ENCODE assay signal across 9 mouse cellular contexts in the genomic region with DNA sequence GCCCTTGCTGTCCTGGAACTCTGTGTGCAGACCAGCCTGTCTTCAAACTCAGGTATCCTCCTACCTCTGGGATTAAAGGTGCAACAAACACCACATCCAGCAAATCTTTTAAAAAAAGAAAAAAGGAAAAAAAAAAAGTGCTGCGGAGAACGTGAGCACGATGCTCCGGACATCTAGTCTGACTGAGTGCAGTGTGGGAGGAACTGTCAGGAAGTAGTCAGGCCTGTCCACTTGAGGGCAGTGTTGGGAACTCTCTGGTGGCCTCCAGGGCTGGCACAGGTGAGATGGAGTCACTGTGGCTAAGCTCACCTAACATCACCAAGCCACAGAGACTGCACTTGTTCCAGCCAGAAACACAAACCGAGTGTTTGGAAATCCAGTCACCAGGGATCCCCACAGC. TPM values are rescaled to one million over a fixed set of nuclear protein-coding genes. Genes with fewer than 3 reads are reported as not detected.
DNase-seq lines count a peak whose midpoint lies in the region; ATAC-seq and TF ChIP-seq lines count a peak whose summit lies in the region.
"Had no signal": no experiment of that assay in that cellular context is flagged by ENCODE, and none has a peak within 500 bp of the region (broad histone marks: within the 10 kb centered on the region; RNA-seq: fewer than 3 reads in every experiment).

No protein-coding gene starts in this region.

- peaks cover 3% of the 10 kb centered on the region; the same call in 1 of the 2 replicates for H3K9me3 ChIP-seq in forebrain, postnatal 0 days (ENCODE audit: low read length)
- no peaks in the 10 kb centered on the region for H3K9me3 ChIP-seq in forebrain, embryonic 16.5 days (ENCODE audit: control insufficient read depth, low read length)
- H3K9me3 ChIP-seq: neural tube, embryonic 13.5 days had no signal

- H3K4me2 ChIP-seq in forebrain, postnatal 0 days (ENCODE audit: low read depth), result no peak overlapping the region
- H3K4me2 ChIP-seq in forebrain, embryonic 16.5 days (ENCODE audit: low read length), result no peak overlapping the region
- H3K4me2 ChIP-seq: neural tube, embryonic 13.5 days had no signal

- WGBS in forebrain, postnatal 0 days, result 29% methylated on average over 5 of the region's 5 CpGs
- 34% methylated on average over 5 of the region's 5 CpGs for WGBS in forebrain, embryonic 16.5 days

- H3K36me3 ChIP-seq in forebrain, postnatal 0 days (ENCODE audit: insufficient read depth), result no peaks in the 10 kb centered on the region
- H3K36me3 ChIP-seq in forebrain, embryonic 16.5 days (ENCODE audit: control insufficient read depth, insufficient read depth), result no peaks in the 10 kb centered on the region
- no peaks in the 10 kb centered on the region for H3K36me3 ChIP-seq in splenic B cell, adult 2 months (ENCODE audit: control insufficient read depth, insufficient read depth, low read length, poor library complexity, severe bottlenecking)
- H3K36me3 ChIP-seq: neural tube, embryonic 13.5 days had no signal

- peak; percentile 60 for TF ChIP-seq CTCF in forebrain, postnatal 0 days (IDR thresholded peaks at IDR 0.05; ENCODE audit: low read depth)

- ATAC-seq in forebrain, postnatal 0 days, result no peak
- ATAC-seq in forebrain, embryonic 16.5 days, result no peak
- peak; percentile 82 for ATAC-seq in erythroblast, adult 5-6 weeks (replicated peaks; ENCODE audit: low FRiP score, poor library complexity, severe bottlenecking)

- DNase-seq in forebrain, postnatal 0 days, result peak; percentile 33
- DNase-seq in A20 (ENCODE audit: low read depth, low spot score), result peak; percentile 80
- peak; percentile 67 to 68 for DNase-seq in adrenal gland, postnatal 36 days
- DNase-seq in kidney, adult 9 months, result peak; percentile 75
- DNase-seq in lung, postnatal 10 days, result peak; percentile 60
- peak; percentile 70 for DNase-seq in splenic B cell, adult 2 months (ENCODE audit: low read depth, low spot score)

- H3K27me3 ChIP-seq in forebrain, postnatal 0 days (ENCODE audit: insufficient read depth, low read length), result no peaks in the 10 kb centered on the region; the same call in 1 of the 2 replicates
- H3K27me3 ChIP-seq in forebrain, embryonic 16.5 days (replicated peaks; ENCODE audit: control insufficient read depth, insufficient read depth, low read length), result 0 out of 2 replicates have a peak, but pooled peaks cover 2% of the 10 kb centered on the region
- no peaks in the 10 kb centered on the region for H3K27me3 ChIP-seq in splenic B cell, adult 2 months (ENCODE audit: control insufficient read depth, insufficient read depth, low read length, poor library complexity, severe bottlenecking)

- no peaks in the 10 kb centered on the region for H3K4me1 ChIP-seq in forebrain, postnatal 0 days (ENCODE audit: insufficient read depth)
- no peaks in the 10 kb centered on the region for H3K4me1 ChIP-seq in forebrain, embryonic 16.5 days (replicated peaks; ENCODE audit: control insufficient read depth, insufficient read depth, low read length)
- H3K4me1 ChIP-seq: neural tube, embryonic 13.5 days had no signal

- H3K4me3 ChIP-seq in forebrain, postnatal 0 days (ENCODE audit: low read depth, low read length), result no peak overlapping the region
- no peak overlapping the region for H3K4me3 ChIP-seq in forebrain, embryonic 16.5 days (replicated peaks; ENCODE audit: low read length)
- H3K4me3 ChIP-seq: neural tube, embryonic 13.5 days had no signal

- H3K9ac ChIP-seq in forebrain, postnatal 0 days, result no peak overlapping the region
- no peak overlapping the region for H3K9ac ChIP-seq in forebrain, embryonic 16.5 days (replicated peaks; ENCODE audit: low read depth, low read length)
- H3K9ac ChIP-seq: neural tube, embryonic 13.5 days had no signal

- H3K27ac ChIP-seq in forebrain, postnatal 0 days (ENCODE audit: low read depth, low read length), result no peak overlapping the region
- no peak overlapping the region for H3K27ac ChIP-seq in forebrain, embryonic 16.5 days (ENCODE audit: low read length)
- H3K27ac ChIP-seq: neural tube, embryonic 13.5 days had no signal

RNA-seq across cellular contexts. Expression of gene Zmynd12, which starts 8.1 kb away (rescaled TPM):
- total RNA-seq in forebrain, postnatal 0 days (2014; rRNA removed), result 0.33 and 0.77 TPM in 2 replicates
- polyA plus RNA-seq in forebrain, postnatal 0 days (2015; fragmentation: Nextera tagmentation; extraction: Ambion mirVana), result 0.82 and 1.1 TPM in 2 replicates
- polyA plus RNA-seq in forebrain, embryonic 16.5 days (2015; fragmentation: Nextera tagmentation; extraction: Ambion mirVana), result 0.14 and 0.29 TPM in 2 replicates
- total RNA-seq in adrenal gland, postnatal 36 days (2021), result 1 to 10 TPM; 3.1 to 4.0 TPM
- total RNA-seq in erythroblast, adult 5-6 weeks (2015; ENCODE audit: low replicate concordance), result 2.9 TPM in 1 of 2 replicates, not detected in the other
- total RNA-seq in erythroblast, adult 5-6 weeks (2017; ENCODE audit: low replicate concordance), result 0.43 TPM in 1 of 2 replicates, not detected in the other

RNA-seq across cellular contexts. Expression of gene Ppcs, which starts 8.5 kb away (rescaled TPM):
- total RNA-seq in forebrain, postnatal 0 days (2014; rRNA removed), result 13.5 and 16.3 TPM in 2 replicates
- 20.6 and 20.9 TPM in 2 replicates for polyA plus RNA-seq in forebrain, postnatal 0 days (2015; fragmentation: Nextera tagmentation; extraction: Ambion mirVana)
- polyA plus RNA-seq in forebrain, embryonic 16.5 days (2015; fragmentation: Nextera tagmentation; extraction: Ambion mirVana), result 16.2 and 16.4 TPM in 2 replicates
- total RNA-seq in adrenal gland, postnatal 36 days (2021), result 10 to 100 TPM; 38.0 to 41.7 TPM
- total RNA-seq in erythroblast, adult 5-6 weeks (2015; ENCODE audit: low replicate concordance), result 4.2 and 8.1 TPM in 2 replicates
- 2.3 and 7.2 TPM in 2 replicates for total RNA-seq in erythroblast, adult 5-6 weeks (2017; ENCODE audit: low replicate concordance)

RNA-seq across cellular contexts. Expression of gene Ccdc30, which starts 15.4 kb away (rescaled TPM):
- total RNA-seq in forebrain, postnatal 0 days (2014; rRNA removed), result 15.1 and 16.7 TPM in 2 replicates
- 19.2 and 23.0 TPM in 2 replicates for polyA plus RNA-seq in forebrain, postnatal 0 days (2015; fragmentation: Nextera tagmentation; extraction: Ambion mirVana)
- polyA plus RNA-seq in forebrain, embryonic 16.5 days (2015; fragmentation: Nextera tagmentation; extraction: Ambion mirVana), result 11.4 and 15.5 TPM in 2 replicates
- 10 to 100 TPM; 14.5 to 16.9 TPM for total RNA-seq in adrenal gland, postnatal 36 days (2021)
- not detected in 2 replicates for total RNA-seq in erythroblast, adult 5-6 weeks (2015; ENCODE audit: low replicate concordance)
- not detected in 2 replicates for total RNA-seq in erythroblast, adult 5-6 weeks (2017; ENCODE audit: low replicate concordance)

Comparison
In these comparisons a context has a peak if more than half of its experiments do, and no peak if none do; other contexts are left out.
1. RNA of gene Ccdc30, which starts 15.4 kb away (total RNA-seq): 14.5 to 16.9 TPM in adrenal gland, postnatal 36 days and 15.1 to 16.7 TPM in forebrain, postnatal 0 days; not detected in erythroblast, adult 5-6 weeks; every median in the first group is over 10 times any median in the second.
2. Peak in every context shown above with its lines, with median percentiles within 50 percentile points of each other: DNase-seq.